Mouse (Mus musculus) neural tube, embryonic 12.5 days (tissue): ENCODE data around the gene Actl6a. TPM values are rescaled to one million over a fixed set of nuclear protein-coding genes. Genes with fewer than 3 reads are reported as not detected.
"Not testable (repeated sequence)": the region's sequence is repeated elsewhere in the genome, so short reads cannot be mapped to it uniquely, and the experiment has no call there.

Source experiments
- ATAC-seq: fragments of 200-750 bp; cut with Nextera tagmentation; 2 replicates; pipeline ENCODE4 v1.8.0; 2017; ENCODE audit warnings: low read depth, mild to moderate bottlenecking, moderate TSS enrichment, moderate library complexity; ENCODE audit not compliant: low FRiP score
- H3K27ac ChIP-seq: fragments of 300-500 bp; sonication (generic); 2 replicates; pipeline ENCODE4 v1.5.1; 2016
- H3K27me3 ChIP-seq: fragments of 300-500 bp; sonication (generic); replicated peaks from 2 replicates; pipeline ENCODE4 v1.6.1; 2016; ENCODE audit warnings: mild to moderate bottlenecking
- H3K36me3 ChIP-seq: fragments of 300-500 bp; sonication (generic); 2 replicates; pipeline ENCODE4 v1.6.1; 2016; ENCODE audit warnings: mild to moderate bottlenecking
- H3K4me1 ChIP-seq: fragments of 300-500 bp; sonication (generic); 2 replicates; pipeline ENCODE4 v1.6.1; 2016
- H3K4me2 ChIP-seq: fragments of 300-500 bp; sonication (generic); replicated peaks from 2 replicates; pipeline ENCODE4 v1.6.1; 2016; ENCODE audit warnings: mild to moderate bottlenecking
- H3K4me3 ChIP-seq: fragments of 300-500 bp; sonication (generic); 2 replicates; pipeline ENCODE4 v1.5.1; 2016
- H3K9ac ChIP-seq: fragments of 300-500 bp; sonication (generic); 2 replicates; pipeline ENCODE4 v1.6.1; 2016; ENCODE audit warnings: mild to moderate bottlenecking
- H3K9me3 ChIP-seq: fragments of 300-500 bp; sonication (generic); 2 replicates; pipeline ENCODE4 v1.6.1; 2016; ENCODE audit warnings: mild to moderate bottlenecking
- WGBS: fragments of 180-500 bp; shearing (Covaris S2); methylation state at CpG from one replicate; pipeline ENCODE4 v1.1.7; 2016; 5-methylcytosine and 5-hydroxymethylcytosine counted together
- polyA plus RNA-seq: library from polyadenylated mRNA; unstranded; fragments of >200 nt; fragmentation: Nextera tagmentation; extraction: Ambion mirVana; gene quantifications from 2 replicates; pipeline ENCODE4 v1.2.1, GENCODE M21; 2016

The Actl6a gene
- polyA plus RNA-seq, 1 experiment from 2014 or later, result 173 TPM

DNA sequence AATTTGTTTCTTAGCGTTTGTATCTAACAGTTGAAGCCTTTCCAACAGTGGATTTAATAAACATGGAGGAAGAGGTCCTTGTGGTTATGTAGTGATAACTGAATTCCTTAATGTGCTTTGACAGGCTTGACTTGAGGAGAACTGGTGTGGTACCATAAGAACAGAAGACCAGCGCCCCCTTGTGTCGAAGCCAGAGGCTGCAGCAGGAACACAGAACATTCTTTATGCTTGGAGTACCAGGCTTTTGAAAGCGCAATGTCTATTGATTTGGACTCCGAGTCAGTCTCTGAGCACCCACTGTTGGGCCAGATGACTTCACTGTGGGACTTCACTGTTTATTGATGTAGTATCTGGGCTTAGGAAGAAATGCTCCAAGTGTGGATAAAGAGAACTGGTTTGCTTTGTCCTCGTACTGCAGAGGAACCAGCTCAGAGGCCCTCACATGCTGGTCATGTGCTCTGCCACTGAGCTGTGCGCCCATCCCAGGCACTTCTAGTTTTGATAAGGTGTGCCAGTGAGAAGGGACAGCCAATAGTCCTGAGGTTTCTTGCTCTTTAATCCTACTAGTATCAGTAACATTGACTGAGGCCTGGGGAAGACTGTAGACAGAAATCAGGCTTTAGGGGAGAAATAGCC is 7.8 kb upstream of the Actl6a start:
- Histone ChIP-seq H3K4me3 (no peak overlapping the region), H3K27me3 (no peaks in the 10 kb centered on the region), H3K4me1 (no peaks in the 10 kb centered on the region), H3K9me3 (no peaks in the 10 kb centered on the region), H3K36me3 (no peaks in the 10 kb centered on the region), H3K9ac (no peak overlapping the region), H3K4me2 (no peak overlapping the region), H3K27ac (no peak overlapping the region)
- peak; percentile 50; the same call in 1 of the 2 replicates for ATAC-seq
- WGBS, result 39% methylated on average over 7 of the region's 7 CpGs

DNA sequence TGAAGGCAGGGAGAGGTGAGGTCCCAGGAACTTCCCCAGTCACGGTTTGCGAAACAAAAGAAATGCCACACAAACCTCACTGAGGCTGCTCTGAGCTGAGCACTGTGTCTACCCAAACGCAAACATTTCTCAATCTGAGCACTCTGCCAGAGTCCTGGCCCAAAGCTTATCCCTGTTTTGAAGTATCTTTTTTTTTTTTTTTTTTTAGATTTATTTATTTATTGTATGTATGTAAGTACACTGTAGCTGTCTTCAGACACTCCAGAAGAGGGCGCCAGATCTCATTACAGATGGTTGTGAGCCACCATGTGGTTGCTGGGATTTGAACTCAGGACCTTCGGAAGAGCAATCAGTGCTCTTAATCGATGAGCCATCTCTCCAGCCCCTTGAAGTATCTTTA is 2.1 kb upstream of the Actl6a start:
- H3K9me3 ChIP-seq, H3K27me3 ChIP-seq, ATAC-seq, H3K4me3 ChIP-seq, H3K36me3 ChIP-seq, H3K4me2 ChIP-seq, H3K27ac ChIP-seq, H3K9ac ChIP-seq, H3K4me1 ChIP-seq: not testable (repeated sequence)
- 94% methylated on average over 6 of the region's 6 CpGs for WGBS

DNA sequence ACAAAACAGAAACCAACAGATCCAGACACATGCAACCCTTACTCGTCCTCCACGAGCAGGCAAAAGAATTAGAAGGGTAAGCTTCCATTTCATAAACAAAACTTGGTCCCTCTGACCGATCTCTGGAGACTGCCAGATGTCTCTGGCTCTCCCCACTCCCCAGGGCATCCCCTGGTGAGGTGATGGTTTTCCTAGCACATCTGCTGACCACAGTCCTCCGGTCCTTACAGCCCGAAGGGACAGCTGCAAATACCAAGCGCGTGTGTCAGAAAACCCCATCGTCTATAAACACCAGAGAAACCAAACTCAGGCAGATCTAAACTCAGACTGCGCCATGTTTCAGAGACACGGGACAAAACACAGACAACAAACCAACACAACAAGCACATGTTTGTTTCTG is 1.5 kb upstream of the Actl6a start:
- not testable (repeated sequence) for H3K9ac ChIP-seq, H3K4me2 ChIP-seq, H3K27ac ChIP-seq, H3K4me1 ChIP-seq, H3K36me3 ChIP-seq, ATAC-seq, H3K27me3 ChIP-seq, H3K9me3 ChIP-seq, H3K4me3 ChIP-seq
- WGBS, result 92% methylated on average over 10 of the region's 10 CpGs

DNA sequence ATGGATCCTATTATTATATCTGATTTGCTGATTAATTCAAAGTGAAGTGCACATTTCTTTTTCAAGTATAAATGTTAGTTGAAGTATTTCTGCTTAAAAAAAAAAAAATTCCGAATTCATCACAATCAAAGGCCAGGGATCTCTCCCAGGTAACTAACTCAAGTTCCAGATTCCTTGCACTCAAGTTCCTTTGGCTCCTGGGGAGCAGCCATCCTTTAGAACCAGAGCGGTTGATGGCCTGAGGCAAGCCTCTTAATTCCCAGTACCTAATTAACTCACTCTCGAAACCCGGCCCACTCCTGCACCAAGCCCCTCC is 1.9 kb downstream of the Actl6a start:
- H3K4me3 ChIP-seq, result peak overlapping the region; percentile 79
- H3K4me1 ChIP-seq, result peaks cover 9% of the 10 kb centered on the region
- no peaks in the 10 kb centered on the region for H3K9me3 ChIP-seq
- no peak overlapping the region for H3K27ac ChIP-seq
- ATAC-seq, result no peak
- H3K27me3 ChIP-seq, result no peaks in the 10 kb centered on the region
- 2% methylated on average over 4 of the region's 4 CpGs for WGBS
- no peak overlapping the region for H3K9ac ChIP-seq
- peak overlapping the region; percentile 81 for H3K4me2 ChIP-seq
- peaks cover 15% of the 10 kb centered on the region for H3K36me3 ChIP-seq

DNA sequence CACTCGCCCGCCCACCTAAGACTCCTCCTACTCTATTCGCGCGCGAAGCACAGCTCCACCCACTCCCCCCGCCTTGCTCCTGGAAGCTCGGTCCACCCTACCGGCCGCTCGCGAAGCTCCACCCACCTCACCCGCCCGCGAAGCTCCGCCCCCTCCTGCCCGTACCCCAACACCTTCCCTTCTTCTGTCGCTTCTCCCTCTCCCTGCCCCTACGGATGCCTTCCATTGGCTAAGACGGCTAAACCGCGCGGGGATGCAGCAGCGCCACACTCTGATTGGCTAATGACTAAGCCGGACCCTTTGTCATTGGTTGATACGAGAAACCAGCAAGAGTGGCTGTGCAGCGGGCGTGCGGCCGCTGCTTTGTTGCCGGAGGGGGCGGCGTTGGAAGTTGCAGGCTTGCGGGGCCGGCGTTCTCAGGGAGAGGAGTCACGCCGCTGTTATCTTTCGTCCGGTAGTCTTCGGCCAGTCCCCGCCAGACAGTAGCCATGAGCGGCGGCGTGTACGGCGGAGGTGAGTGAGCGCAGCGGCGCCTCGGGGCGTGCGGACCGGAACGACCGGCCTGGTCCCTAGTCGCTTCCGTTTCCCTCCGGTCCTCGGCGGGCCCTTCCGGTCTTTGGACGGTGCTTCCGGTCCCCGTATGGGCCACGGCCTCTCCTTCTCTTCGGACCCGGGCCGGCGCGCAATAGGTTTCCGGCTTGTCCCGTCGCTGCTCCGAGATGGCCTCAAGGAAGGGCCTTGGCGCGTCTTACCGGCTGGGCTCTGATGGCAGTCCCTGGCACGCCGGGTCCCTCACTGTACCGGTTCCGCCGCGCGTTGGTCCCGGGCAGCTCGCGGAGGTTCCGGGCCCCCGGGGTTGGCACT is 2.5 kb downstream of the Actl6a start:
- Histone ChIP-seq H3K4me1 (peaks cover 9% of the 10 kb centered on the region), H3K9ac (peak overlapping the region; percentile 91), H3K27me3 (no peaks in the 10 kb centered on the region), H3K4me3 (peak overlapping the region; percentile 79), H3K9me3 (no peaks in the 10 kb centered on the region), H3K36me3 (peaks cover 21% of the 10 kb centered on the region), H3K4me2 (peak overlapping the region; percentile 81), H3K27ac (peak overlapping the region; percentile 76)
- under 1% methylated on average over 90 of the region's 90 CpGs for WGBS
- ATAC-seq, result peak; percentile 100

DNA sequence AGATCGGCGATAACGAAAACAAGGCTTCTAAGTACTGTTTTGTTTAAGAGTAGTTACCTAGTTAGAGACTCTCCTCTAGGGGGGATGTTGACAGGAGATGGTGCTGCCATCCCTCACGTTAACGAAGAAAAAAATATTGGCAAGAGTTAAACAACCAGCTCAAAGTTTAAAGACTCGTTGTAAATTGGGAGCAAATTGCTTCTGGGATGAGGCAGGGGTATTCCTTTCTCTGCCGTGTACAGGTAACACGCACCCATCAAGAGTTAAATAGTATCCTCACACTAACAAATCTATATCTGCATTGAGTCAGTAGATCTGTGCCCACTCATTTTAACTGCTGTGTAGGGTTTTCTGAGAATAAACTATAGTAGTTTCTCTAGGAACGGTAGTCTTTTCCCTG is 3.3 kb downstream of the Actl6a start:
- Histone ChIP-seq H3K4me1 (peaks cover 9% of the 10 kb centered on the region), H3K9ac (peak overlapping the region; percentile 91), H3K27ac (no peak overlapping the region), H3K9me3 (no peaks in the 10 kb centered on the region), H3K36me3 (peaks cover 28% of the 10 kb centered on the region), H3K4me3 (peak overlapping the region; percentile 79), H3K4me2 (peak overlapping the region; percentile 81), H3K27me3 (no peaks in the 10 kb centered on the region)
- 9% methylated on average over 9 of the region's 9 CpGs for WGBS
- ATAC-seq, result no peak

DNA sequence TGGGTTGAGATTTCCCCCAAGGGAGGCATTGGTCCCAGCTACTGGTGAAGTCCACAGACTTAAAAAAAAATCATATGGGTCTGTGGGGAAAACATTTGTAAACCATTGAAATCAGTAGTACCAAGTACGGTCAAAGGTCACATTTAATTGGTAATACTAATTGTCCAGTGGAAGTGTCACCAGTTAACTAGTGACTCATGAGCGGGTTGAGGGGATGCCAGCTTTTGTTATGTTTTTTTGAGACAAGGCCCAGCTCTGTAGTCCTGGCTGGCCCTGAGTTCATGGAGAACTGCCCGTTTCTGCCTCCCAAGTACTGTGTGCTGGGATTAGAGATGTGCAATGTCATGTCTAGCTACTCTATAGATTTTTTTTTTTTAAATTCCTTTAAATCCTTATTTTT is 7.6 kb downstream of the Actl6a start:
- 99% methylated on average over 3 of the region's 3 CpGs for WGBS
- Histone ChIP-seq H3K27ac (no peak overlapping the region), H3K4me3 (no peak overlapping the region), H3K9me3 (no peaks in the 10 kb centered on the region), H3K4me2 (no peak overlapping the region), H3K27me3 (no peaks in the 10 kb centered on the region), H3K4me1 (peaks cover 9% of the 10 kb centered on the region), H3K36me3 (peaks cover 66% of the 10 kb centered on the region), H3K9ac (no peak overlapping the region)
- ATAC-seq, result no peak

DNA sequence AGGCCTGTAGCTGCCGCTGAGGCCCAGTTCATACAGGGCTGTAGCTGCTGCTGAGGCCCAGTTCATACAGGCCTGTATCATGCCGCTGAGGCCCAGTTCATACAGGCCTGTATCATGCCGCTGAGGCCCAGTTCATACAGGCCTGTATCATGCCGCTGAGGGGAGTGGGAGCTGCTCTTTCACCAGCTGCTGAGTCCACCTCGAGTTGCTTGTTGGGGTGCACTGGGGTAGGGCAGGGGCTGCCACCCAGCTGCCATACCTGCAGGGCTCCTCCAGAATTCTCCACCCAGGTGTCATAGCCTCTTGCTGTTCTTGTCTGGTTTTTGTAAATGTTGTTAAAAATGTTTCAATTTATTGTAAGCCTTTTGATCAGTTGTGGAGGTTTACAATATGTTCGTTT is 11.3 kb downstream of the Actl6a start:
- H3K4me1 ChIP-seq, H3K4me2 ChIP-seq, ATAC-seq, H3K4me3 ChIP-seq, H3K27ac ChIP-seq, H3K27me3 ChIP-seq, H3K9ac ChIP-seq, H3K9me3 ChIP-seq: not testable (repeated sequence)
- WGBS, result 95% methylated on average over 6 of the region's 6 CpGs
- peaks cover 89% of the 10 kb centered on the region for H3K36me3 ChIP-seq

DNA sequence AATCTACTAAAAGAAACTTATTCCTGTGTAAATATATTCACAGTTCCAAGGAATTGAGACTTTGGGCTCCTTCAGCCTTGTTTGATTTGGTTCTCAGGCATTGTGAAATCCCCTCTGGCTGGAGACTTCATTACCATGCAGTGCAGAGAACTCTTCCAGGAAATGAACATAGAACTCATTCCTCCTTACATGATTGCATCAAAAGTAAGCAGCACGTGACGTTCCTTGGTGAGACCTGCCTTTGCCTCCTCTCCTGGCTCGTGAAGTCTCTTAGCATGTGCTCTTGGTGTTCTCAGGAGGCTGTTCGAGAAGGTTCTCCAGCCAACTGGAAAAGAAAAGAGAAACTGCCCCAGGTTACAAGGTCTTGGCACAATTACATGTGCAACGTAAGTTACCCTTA is 12.2 kb downstream of the Actl6a start:
- Histone ChIP-seq H3K27ac (no peak overlapping the region), H3K4me2 (no peak overlapping the region), H3K4me1 (no peaks in the 10 kb centered on the region), H3K27me3 (no peaks in the 10 kb centered on the region), H3K9ac (no peak overlapping the region), H3K4me3 (no peak overlapping the region), H3K36me3 (peaks cover 89% of the 10 kb centered on the region), H3K9me3 (no peaks in the 10 kb centered on the region)
- 96% methylated on average over 5 of the region's 5 CpGs for WGBS
- ATAC-seq, result no peak

DNA sequence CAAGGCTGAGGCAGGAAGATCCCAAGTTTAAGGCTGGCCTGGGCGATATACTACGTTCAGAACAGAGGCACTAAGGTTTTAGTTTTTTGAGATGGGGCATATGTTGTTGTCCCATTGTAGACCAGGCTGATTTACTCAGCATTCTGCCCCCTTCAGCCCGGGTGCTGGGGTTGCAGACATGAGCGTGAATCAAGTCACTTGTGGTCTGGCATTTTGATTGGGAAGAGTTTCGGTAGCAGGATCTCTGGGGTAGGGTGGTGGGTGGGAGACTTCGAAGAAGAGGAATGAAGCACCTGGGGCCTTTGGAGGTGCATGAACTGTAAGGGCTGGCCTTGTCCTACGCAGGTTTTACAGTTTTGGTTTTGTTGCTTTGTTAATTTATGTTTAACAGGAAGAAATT is 18.1 kb downstream of the Actl6a start:
- Histone ChIP-seq H3K9me3 (no peaks in the 10 kb centered on the region), H3K27ac (no peak overlapping the region), H3K4me1 (no peaks in the 10 kb centered on the region), H3K27me3 (no peaks in the 10 kb centered on the region), H3K9ac (no peak overlapping the region), H3K36me3 (peaks cover 88% of the 10 kb centered on the region), H3K4me2 (no peak overlapping the region), H3K4me3 (no peak overlapping the region)
- no peak for ATAC-seq
- 94% methylated on average over 7 of the region's 7 CpGs for WGBS

DNA sequence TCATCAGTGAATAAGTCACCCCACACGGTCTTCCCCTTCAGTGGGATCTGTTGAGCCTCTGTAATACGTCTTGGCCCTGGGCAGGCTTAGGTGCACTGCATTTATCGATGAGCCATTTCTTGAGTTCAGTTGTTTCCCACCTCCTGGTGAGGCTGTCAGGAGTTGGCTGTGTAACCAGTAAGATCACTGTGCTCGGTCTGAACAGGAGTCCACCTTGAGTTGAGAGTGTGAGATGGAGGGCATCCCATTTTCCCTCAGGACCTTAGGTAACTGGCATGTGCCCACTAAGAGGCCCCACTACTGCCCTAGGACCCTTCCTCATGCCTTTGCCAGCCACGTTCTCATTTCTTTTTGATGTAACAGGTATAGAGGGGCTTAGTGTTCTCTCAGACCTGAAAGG is 19.9 kb downstream of the Actl6a start:
- H3K9me3 ChIP-seq, result no peaks in the 10 kb centered on the region
- WGBS, result 88% methylated on average over 5 of the region's 5 CpGs

DNA sequence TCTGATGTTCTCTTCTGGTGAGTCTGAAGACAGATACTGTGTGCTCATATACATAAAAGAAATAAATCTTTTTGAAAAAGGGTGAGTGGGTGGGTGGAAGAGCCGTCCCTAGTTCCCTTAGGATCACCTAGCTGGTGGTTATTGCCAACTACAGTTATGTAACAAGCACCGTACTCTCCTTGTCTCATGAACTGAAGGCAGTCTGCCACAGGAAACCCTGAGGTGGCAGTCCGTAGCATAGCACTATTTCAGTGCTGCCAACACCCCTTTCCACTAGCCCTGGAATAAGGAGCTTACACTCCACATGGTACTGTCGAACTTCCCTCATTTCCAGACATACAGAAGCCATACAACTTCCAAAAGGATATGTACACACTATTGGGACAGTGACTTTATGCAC is 21.8 kb downstream of the Actl6a start:
- H3K9ac ChIP-seq, result no peak overlapping the region
- ATAC-seq, result no peak
- H3K9me3 ChIP-seq, result no peaks in the 10 kb centered on the region
- no peak overlapping the region for H3K27ac ChIP-seq
- H3K4me1 ChIP-seq, result no peaks in the 10 kb centered on the region
- H3K4me3 ChIP-seq, result no peak overlapping the region
- WGBS, result 88% methylated on average over 4 of the region's 4 CpGs
- H3K36me3 ChIP-seq, result peaks cover 90% of the 10 kb centered on the region
- H3K4me2 ChIP-seq, result no peak overlapping the region
- H3K27me3 ChIP-seq, result no peaks in the 10 kb centered on the region

More for the DNA sequence above, 19.9 kb downstream of the Actl6a start:
- peaks cover 89% of the 10 kb centered on the region for H3K36me3 ChIP-seq
- no peak overlapping the region for H3K4me2 ChIP-seq
- no peaks in the 10 kb centered on the region for H3K27me3 ChIP-seq
- H3K4me1 ChIP-seq, result no peaks in the 10 kb centered on the region
- no peak overlapping the region for H3K9ac ChIP-seq
- no peak for ATAC-seq
- no peak overlapping the region for H3K27ac ChIP-seq
- no peak overlapping the region for H3K4me3 ChIP-seq
